Mouse (Mus musculus) lung, embryonic 14.5 days (tissue): Measurements from ENCODE around the gene Nme7. TPM values are rescaled to one million over a fixed set of nuclear protein-coding genes. Genes with fewer than 3 reads are reported as not detected.

Experiments used
- ATAC-seq: fragments of 200-750 bp; cut with Nextera tagmentation; 2 replicates; pipeline ENCODE4 v1.8.0; 2017; ENCODE audit warnings: mild to moderate bottlenecking, moderate TSS enrichment, moderate library complexity; ENCODE audit not compliant: insufficient read depth
- DNase-seq: peaks from one replicate; pipeline ENCODE4 v3.0.0-alpha.2; 2015
- H3K27ac ChIP-seq: fragments of 300-500 bp; sonication (generic); 2 replicates; pipeline ENCODE4 v1.5.1; 2014; ENCODE audit warnings: low read depth, mild to moderate bottlenecking, moderate library complexity
- H3K27me3 ChIP-seq: fragments of 300-500 bp; sonication (generic); 2 replicates; pipeline ENCODE4 v1.6.1; 2014; ENCODE audit warnings: low read length, control low read depth; ENCODE audit not compliant: insufficient read depth
- H3K36me3 ChIP-seq: fragments of 300-500 bp; sonication (generic); 2 replicates; pipeline ENCODE4 v1.6.1; 2014; ENCODE audit warnings: control low read depth; ENCODE audit not compliant: insufficient read depth
- H3K4me1 ChIP-seq: fragments of 300-500 bp; sonication (generic); 2 replicates; pipeline ENCODE4 v1.6.1; 2014; ENCODE audit warnings: antibody characterized with exemption, control low read depth; ENCODE audit not compliant: insufficient read depth
- H3K4me2 ChIP-seq: fragments of 300-500 bp; sonication (generic); 2 replicates; pipeline ENCODE4 v1.6.1; 2014; ENCODE audit warnings: mild to moderate bottlenecking
- H3K4me3 ChIP-seq: fragments of 300-500 bp; sonication (generic); 2 replicates; pipeline ENCODE4 v1.5.1; 2014; ENCODE audit warnings: low read depth, low read length
- H3K9ac ChIP-seq: fragments of 300-500 bp; sonication (generic); 2 replicates; pipeline ENCODE4 v1.6.1; 2014
- H3K9me3 ChIP-seq: fragments of 300-500 bp; sonication (generic); 2 replicates; pipeline ENCODE4 v1.6.1; 2016; ENCODE audit warnings: low read depth, low read length, control low read depth
- CTCF ChIP-seq: IDR thresholded peaks from 2 replicates; pipeline ENCODE4 v1.5.1; 2016; ENCODE audit warnings: antibody characterized with exemption, low read depth
- WGBS: fragments of 180-500 bp; shearing (Covaris S2); extraction: QIAGEN DNeasy Blood & Tissue Kit; methylation state at CpG from one replicate; pipeline ENCODE4 v1.1.7; 2014; 5-methylcytosine and 5-hydroxymethylcytosine counted together
- polyA plus RNA-seq: library from polyadenylated mRNA; unstranded; fragments of >200 nt; fragmentation: Nextera tagmentation; extraction: Ambion mirVana; gene quantifications from 2 replicates; pipeline ENCODE4 v1.2.1, GENCODE M21; 2014

Gene Nme7
- polyA plus RNA-seq, 1 experiment from 2014 or later: 32.6 TPM

- Histone ChIP-seq H3K9me3 (no peaks in the 10 kb centered on the region), H3K27ac (no peak overlapping the region), H3K9ac (no peak overlapping the region), H3K4me2 (no peak overlapping the region), H3K4me1 (no peaks in the 10 kb centered on the region), H3K27me3 (no peaks in the 10 kb centered on the region), H3K36me3 (no peaks in the 10 kb centered on the region), H3K4me3 (no peak overlapping the region)
- no peak for TF ChIP-seq CTCF
- no peak for DNase-seq
- ATAC-seq: no peak
- 76% methylated on average over 10 of the region's 10 CpGs for WGBS
These were observed 163.5 kb downstream of the Nme7 start for GRCm38 (mm10) chr1:164467406-164467805.

GRCm38 (mm10) chr1:164468329-164468728 is 164.4 kb downstream of the Nme7 start:
- ATAC-seq: no peak
- Histone ChIP-seq H3K4me2 (no peak overlapping the region), H3K9me3 (no peaks in the 10 kb centered on the region), H3K4me3 (no peak overlapping the region), H3K27ac (no peak overlapping the region), H3K27me3 (no peaks in the 10 kb centered on the region), H3K36me3 (no peaks in the 10 kb centered on the region), H3K9ac (no peak overlapping the region), H3K4me1 (no peaks in the 10 kb centered on the region)
- DNase-seq: no peak
- TF ChIP-seq CTCF: no peak
- WGBS: 70% methylated on average over 8 of the region's 8 CpGs

GRCm38 (mm10) chr1:164470985-164471384 is 167.1 kb downstream of the Nme7 start:
- TF ChIP-seq CTCF: no peak
- Histone ChIP-seq H3K9me3 (no peaks in the 10 kb centered on the region), H3K27me3 (no peaks in the 10 kb centered on the region), H3K4me3 (no peak overlapping the region), H3K4me1 (no peaks in the 10 kb centered on the region), H3K9ac (no peak overlapping the region), H3K36me3 (no peaks in the 10 kb centered on the region), H3K27ac (no peak overlapping the region), H3K4me2 (no peak overlapping the region)
- 71% methylated on average over 6 of the region's 6 CpGs for WGBS
- no peak for ATAC-seq
- no peak for DNase-seq

GRCm38 (mm10) chr1:164471632-164472031 is 167.7 kb downstream of the Nme7 start:
- H3K4me3 ChIP-seq: no peak overlapping the region
- no peak for ATAC-seq

GRCm38 (mm10) chr1:164473398-164473797 is 169.5 kb downstream of the Nme7 start:
- TF ChIP-seq CTCF: no peak
- ATAC-seq: no peak
- Histone ChIP-seq H3K36me3 (no peaks in the 10 kb centered on the region), H3K4me2 (no peak overlapping the region), H3K27me3 (no peaks in the 10 kb centered on the region), H3K9me3 (no peaks in the 10 kb centered on the region), H3K27ac (no peak overlapping the region), H3K4me1 (no peaks in the 10 kb centered on the region), H3K9ac (no peak overlapping the region), H3K4me3 (no peak overlapping the region)
- no peak for DNase-seq
- 80% methylated on average over 7 of the region's 7 CpGs for WGBS

More at GRCm38 (mm10) chr1:164471632-164472031, 167.7 kb downstream of the Nme7 start:
- no peak overlapping the region for H3K4me2 ChIP-seq
- H3K27ac ChIP-seq: no peak overlapping the region
- DNase-seq: no peak
- WGBS: 86% methylated on average over 5 of the region's 5 CpGs
- no peak overlapping the region for H3K9ac ChIP-seq
- no peak for TF ChIP-seq CTCF
- no peaks in the 10 kb centered on the region for H3K36me3 ChIP-seq
- no peaks in the 10 kb centered on the region for H3K4me1 ChIP-seq
- H3K27me3 ChIP-seq: no peaks in the 10 kb centered on the region
- no peaks in the 10 kb centered on the region for H3K9me3 ChIP-seq

GRCm38 (mm10) chr1:164474310-164474709 is 170.4 kb downstream of the Nme7 start:
- Histone ChIP-seq H3K9ac (no peak overlapping the region), H3K4me1 (no peaks in the 10 kb centered on the region)
- WGBS: 57% methylated on average over 6 of the region's 6 CpGs

GRCm38 (mm10) chr1:164474778-164475511 is 171.0 kb downstream of the Nme7 start:
- Histone ChIP-seq H3K4me2 (no peak overlapping the region), H3K27ac (no peak overlapping the region), H3K4me1 (no peaks in the 10 kb centered on the region), H3K36me3 (no peaks in the 10 kb centered on the region), H3K27me3 (no peaks in the 10 kb centered on the region), H3K9me3 (no peaks in the 10 kb centered on the region), H3K4me3 (no peak overlapping the region), H3K9ac (no peak overlapping the region)
- DNase-seq (peak; percentile 63), ATAC-seq (peak; percentile 63)
- TF ChIP-seq CTCF: no peak
- WGBS: 24% methylated on average over 7 of the region's 7 CpGs

More at GRCm38 (mm10) chr1:164474310-164474709, 170.4 kb downstream of the Nme7 start:
- no peak overlapping the region for H3K27ac ChIP-seq
- H3K4me3 ChIP-seq: no peak overlapping the region
- H3K4me2 ChIP-seq: no peak overlapping the region
- ATAC-seq (no peak), DNase-seq (no peak)
- no peak for TF ChIP-seq CTCF
- H3K27me3 ChIP-seq: no peaks in the 10 kb centered on the region
- no peaks in the 10 kb centered on the region for H3K9me3 ChIP-seq
- H3K36me3 ChIP-seq: no peaks in the 10 kb centered on the region
